Mouse (Mus musculus) olfactory bulb, adult 2 months (tissue): ENCODE data around the gene Emid1.

Experiments used
- CTCF ChIP-seq: fragments of 200-500 bp; IDR thresholded peaks from 2 replicates; pipeline ENCODE4 v1.5.1; 2012; ENCODE audit warnings: low read depth, mild to moderate bottlenecking, low read length, moderate library complexity; ENCODE audit not compliant: insufficient read depth
- POLR2A ChIP-seq: fragments of 200-500 bp; IDR thresholded peaks from 2 replicates; pipeline ENCODE4 v1.6.1; 2012; ENCODE audit warnings: mild to moderate bottlenecking, low read depth, low read length, moderate library complexity; ENCODE audit not compliant: insufficient read depth

- TF ChIP-seq POLR2A (no peak), CTCF (no peak)
These were observed 94.0 kb downstream of the Emid1 start, which contains the start of gene Rasl10a for GRCm38 (mm10) chr11:5057856-5058641.
